Mouse (Mus musculus): ENCODE data around the gene Nagpa. TPM values are rescaled to one million over a fixed set of nuclear protein-coding genes. Genes with fewer than 3 reads are reported as not detected.

Nagpa gene
- total RNA-seq, 2 experiments from 2014 or later = 7.0 to 7.4 TPM

Small RNA genes within 50 kb of the gene (microRNA-seq; reads per million reads assigned to microRNA genes)
- gene Gm23689 (ENCODE audit: borderline replicate concordance in 2 of 2) (0 reads per million in 2 experiments), gene Gm26095 (ENCODE audit: borderline replicate concordance in 2 of 2) (0 reads per million in 2 experiments), gene Mir6364 (ENCODE audit: borderline replicate concordance in 2 of 2) (0 reads per million in 2 experiments)

Other genes starting within 250 kb of the Nagpa start
- gene Anks3, start 239.8 kb downstream of the Nagpa start, total RNA-seq (2021) = 10 to 100 TPM; 11.1 to 12.0 TPM
- not detected for gene Sept12, start 206.2 kb downstream of the Nagpa start, total RNA-seq (2021)
- not detected for gene Smim22, start 196.7 kb downstream of the Nagpa start, total RNA-seq (2021)
- gene Rogdi, start 190.5 kb downstream of the Nagpa start, total RNA-seq (2021) = 1 to 10 TPM; 7.8 to 9.3 TPM
- gene Glyr1, start 154.1 kb downstream of the Nagpa start, total RNA-seq (2021) = 10 to 100 TPM; 31.2 to 31.8 TPM
- 10 to 100 TPM; 21.5 to 23.4 TPM for gene Ubn1, start 154.0 kb downstream of the Nagpa start, total RNA-seq (2021)
- gene Ppl, start 71.6 kb downstream of the Nagpa start, total RNA-seq (2021) = 1 to 10 TPM in 1 of 2 experiments, under 1 TPM in 1; 0.77 to 2.2 TPM
- 10 to 100 TPM; 11.4 to 12.9 TPM for gene Sec14l5, start 56.9 kb downstream of the Nagpa start, total RNA-seq (2021)
- gene AU021092, start 18.3 kb upstream of the Nagpa start, total RNA-seq (2021) = 1 to 10 TPM; 4.9 to 5.9 TPM
- 10 to 100 TPM in 1 of 2 experiments, 1 to 10 TPM in 1; 7.1 to 11.6 TPM for gene Alg1, start 29.6 kb upstream of the Nagpa start, total RNA-seq (2021)
- 1 to 10 TPM; 7.2 to 8.0 TPM for gene Eef2kmt, start 52.0 kb upstream of the Nagpa start, total RNA-seq (2021)